Mouse (Mus musculus) liver, embryonic 13.5 days (tissue): ENCODE results near the gene Trpm1. TPM values are rescaled to one million over a fixed set of nuclear protein-coding genes. Genes with fewer than 3 reads are reported as not detected.

ENCODE experiments used
- ATAC-seq: fragments of 200-750 bp; cut with Nextera tagmentation; 2 replicates; pipeline ENCODE4 v1.8.0; 2017; ENCODE audit warnings: low read depth, mild to moderate bottlenecking, moderate number of reproducible peaks, moderate library complexity
- DNase-seq: peaks from one replicate; pipeline ENCODE4 v3.0.0; 2022
- H3K27ac ChIP-seq: fragments of 300-500 bp; sonication (generic); 2 replicates; pipeline ENCODE4 v1.5.1; 2015; ENCODE audit warnings: moderate library complexity, mild to moderate bottlenecking, inconsistent platforms
- H3K27me3 ChIP-seq: fragments of 300-500 bp; sonication (generic); 2 replicates; pipeline ENCODE4 v1.6.1; 2015; ENCODE audit warnings: mild to moderate bottlenecking, inconsistent platforms
- H3K36me3 ChIP-seq: fragments of 300-500 bp; sonication (generic); 2 replicates; pipeline ENCODE4 v1.6.1; 2015; ENCODE audit warnings: mild to moderate bottlenecking, inconsistent platforms
- H3K4me1 ChIP-seq: fragments of 300-500 bp; sonication (generic); replicated peaks from 2 replicates; pipeline ENCODE4 v1.6.1; 2015; ENCODE audit warnings: inconsistent platforms
- H3K4me2 ChIP-seq: fragments of 300-500 bp; sonication (generic); 2 replicates; pipeline ENCODE4 v1.6.1; 2015; ENCODE audit warnings: inconsistent platforms, mild to moderate bottlenecking, moderate library complexity
- H3K4me3 ChIP-seq: fragments of 300-500 bp; sonication (generic); replicated peaks from 2 replicates; pipeline ENCODE4 v1.5.1; 2015; ENCODE audit warnings: mild to moderate bottlenecking, inconsistent platforms
- H3K9ac ChIP-seq: fragments of 300-500 bp; sonication (generic); 2 replicates; pipeline ENCODE4 v1.6.1; 2015; ENCODE audit warnings: mild to moderate bottlenecking, inconsistent platforms
- H3K9me3 ChIP-seq: fragments of 300-500 bp; sonication (generic); replicated peaks from 2 replicates; pipeline ENCODE4 v1.6.1; 2016; ENCODE audit warnings: inconsistent platforms
- WGBS: fragments of 180-500 bp; shearing (Covaris S2); methylation state at CpG from one replicate; pipeline ENCODE4 v1.1.7; 2015; ENCODE audit not compliant: insufficient replicate concordance; 5-methylcytosine and 5-hydroxymethylcytosine counted together
- polyA plus RNA-seq: library from polyadenylated mRNA; unstranded; fragments of >200 nt; fragmentation: Nextera tagmentation; extraction: Ambion mirVana; gene quantifications from 2 replicates; pipeline ENCODE4 v1.2.1, GENCODE M21; 2015

The Trpm1 gene
- polyA plus RNA-seq, 1 experiment from 2014 or later: not detected

DNA sequence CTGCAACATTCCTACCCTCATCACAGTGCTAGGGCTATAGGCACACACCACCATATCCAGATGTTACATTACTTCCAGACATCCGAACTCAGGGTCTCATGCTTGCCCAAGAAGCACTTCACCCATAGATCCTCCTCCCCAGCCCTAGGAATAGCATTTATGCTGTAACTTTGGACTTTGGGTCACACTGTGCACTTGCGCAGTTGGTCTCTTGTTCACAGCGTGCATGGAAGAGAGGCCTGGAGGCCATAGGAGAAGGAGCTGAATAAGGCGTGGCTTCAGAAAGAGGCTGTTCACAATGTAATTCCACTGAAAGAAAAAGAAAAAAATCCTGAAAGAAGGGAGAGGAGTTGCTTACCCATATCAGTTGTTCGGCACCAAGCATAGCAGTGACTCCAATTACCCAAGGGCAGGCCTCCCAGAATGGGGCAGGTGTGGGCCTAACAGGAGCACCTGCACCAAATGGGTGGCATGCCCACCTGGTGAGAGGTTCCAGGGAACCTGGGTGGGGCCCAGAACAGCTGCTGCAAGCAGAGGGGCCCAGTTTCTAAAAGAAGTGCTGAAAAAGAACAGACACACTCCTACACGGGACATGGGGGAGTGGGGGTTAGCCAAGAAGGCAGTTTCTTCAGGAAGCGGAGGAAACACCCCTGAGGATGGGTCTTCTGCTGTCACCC lies 84.9 kb downstream of the Trpm1 start:
- no peaks in the 10 kb centered on the region for H3K4me1 ChIP-seq
- 72% methylated on average over 7 of the region's 7 CpGs for WGBS
- H3K27me3 ChIP-seq: no peaks in the 10 kb centered on the region
- ATAC-seq: no peak
- H3K9ac ChIP-seq: no peak overlapping the region
- H3K27ac ChIP-seq: no peak overlapping the region
- DNase-seq: no peak
- no peak overlapping the region for H3K4me2 ChIP-seq
- no peaks in the 10 kb centered on the region for H3K36me3 ChIP-seq
- no peak overlapping the region for H3K4me3 ChIP-seq
- H3K9me3 ChIP-seq: no peaks in the 10 kb centered on the region

DNA sequence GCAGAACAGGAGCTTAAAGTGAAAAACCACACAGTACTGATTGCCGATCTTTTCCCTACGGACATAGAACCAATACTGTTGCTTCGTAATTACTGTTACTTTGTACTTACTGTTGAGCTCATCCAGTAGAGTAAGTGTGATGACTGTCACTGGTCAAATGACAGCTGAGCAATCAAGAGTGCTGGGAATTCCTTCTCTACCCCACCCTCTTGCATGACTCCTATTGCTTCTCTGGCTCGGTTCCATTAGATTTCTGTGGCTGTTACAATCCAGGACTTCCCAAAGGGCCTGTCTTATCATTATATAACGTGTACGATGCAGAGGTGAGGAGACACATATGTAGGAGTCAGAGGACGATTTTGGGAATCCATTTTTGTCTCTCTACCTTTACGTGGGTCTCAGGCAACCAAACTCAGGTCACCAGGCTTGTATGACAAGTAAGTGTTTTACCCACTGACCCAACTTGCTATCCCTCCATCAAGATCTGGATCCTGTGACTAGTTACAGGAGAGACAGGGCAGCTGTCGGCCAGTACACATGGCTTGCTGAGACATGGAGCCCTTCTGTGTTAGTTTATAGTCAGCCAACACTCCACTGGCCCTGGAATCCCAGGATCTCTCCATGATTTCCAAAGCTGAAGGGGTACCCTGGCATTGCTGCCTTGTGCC lies 85.6 kb downstream of the Trpm1 start:
- Histone ChIP-seq H3K27ac (no peak overlapping the region), H3K36me3 (no peaks in the 10 kb centered on the region), H3K4me1 (no peaks in the 10 kb centered on the region), H3K9ac (no peak overlapping the region), H3K4me3 (no peak overlapping the region), H3K27me3 (no peaks in the 10 kb centered on the region), H3K4me2 (no peak overlapping the region), H3K9me3 (no peaks in the 10 kb centered on the region)
- 62% methylated on average over 9 of the region's 9 CpGs for WGBS
- ATAC-seq: no peak
- no peak for DNase-seq

DNA sequence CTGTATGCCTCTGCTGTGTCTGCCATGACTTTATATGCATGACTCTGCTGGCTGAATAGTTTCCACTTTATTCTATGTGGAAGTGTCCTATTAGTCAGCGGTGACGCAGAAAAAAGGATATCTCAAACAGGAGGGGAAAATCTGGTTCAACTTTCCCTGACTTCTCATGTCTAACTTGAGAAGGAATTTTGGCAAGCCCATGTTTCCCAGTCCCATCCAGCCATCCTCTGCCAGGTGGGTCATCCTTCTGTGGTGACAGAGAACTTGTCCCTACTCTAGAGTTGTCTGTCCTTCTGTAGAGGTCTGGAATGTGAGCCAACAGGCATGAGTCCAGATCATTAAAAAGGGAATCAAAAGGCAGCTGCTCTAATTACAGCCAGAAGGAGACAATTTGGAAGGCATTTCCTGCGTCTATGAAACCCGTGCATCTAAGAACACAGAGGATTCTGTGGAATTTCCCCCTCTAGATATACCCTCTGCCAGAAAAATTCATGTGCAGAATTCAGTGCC lies 86.2 kb downstream of the Trpm1 start:
- no peaks in the 10 kb centered on the region for H3K36me3 ChIP-seq
- no peaks in the 10 kb centered on the region for H3K27me3 ChIP-seq
- no peak overlapping the region for H3K9ac ChIP-seq
- H3K4me3 ChIP-seq: no peak overlapping the region
- H3K27ac ChIP-seq: no peak overlapping the region
- DNase-seq (no peak), ATAC-seq (no peak)
- no peaks in the 10 kb centered on the region for H3K9me3 ChIP-seq
- no peak overlapping the region for H3K4me2 ChIP-seq
- WGBS: 69% methylated on average over 4 of the region's 4 CpGs
- no peaks in the 10 kb centered on the region for H3K4me1 ChIP-seq

DNA sequence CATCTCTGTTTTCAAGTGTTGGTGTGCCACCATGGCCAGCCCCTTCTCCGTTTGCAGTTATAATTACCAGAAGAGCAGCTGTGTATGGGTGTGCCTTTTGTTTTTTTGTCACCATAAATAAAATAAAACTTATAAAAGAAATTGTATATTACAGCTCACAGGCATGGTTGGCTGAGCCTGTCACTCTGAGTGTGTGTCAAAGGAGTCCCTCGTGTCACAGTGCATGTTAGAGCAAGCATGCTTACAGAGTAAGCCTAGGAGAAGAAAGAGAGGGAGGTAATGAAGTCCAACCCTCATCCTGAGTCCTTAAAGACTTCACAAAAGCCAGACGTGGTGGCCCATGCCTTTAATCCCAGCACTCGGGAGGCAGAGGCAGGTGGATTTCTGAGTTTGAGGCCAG lies 88.8 kb downstream of the Trpm1 start:
- H3K27ac ChIP-seq: no peak overlapping the region
- H3K36me3 ChIP-seq: no peaks in the 10 kb centered on the region
- no peak overlapping the region for H3K4me3 ChIP-seq
- 53% methylated on average over 4 of the region's 4 CpGs for WGBS
- no peak overlapping the region for H3K9ac ChIP-seq
- H3K9me3 ChIP-seq: no peaks in the 10 kb centered on the region
- ATAC-seq: no peak
- H3K4me1 ChIP-seq: no peaks in the 10 kb centered on the region
- no peak overlapping the region for H3K4me2 ChIP-seq
- DNase-seq: no peak
- H3K27me3 ChIP-seq: no peaks in the 10 kb centered on the region

DNA sequence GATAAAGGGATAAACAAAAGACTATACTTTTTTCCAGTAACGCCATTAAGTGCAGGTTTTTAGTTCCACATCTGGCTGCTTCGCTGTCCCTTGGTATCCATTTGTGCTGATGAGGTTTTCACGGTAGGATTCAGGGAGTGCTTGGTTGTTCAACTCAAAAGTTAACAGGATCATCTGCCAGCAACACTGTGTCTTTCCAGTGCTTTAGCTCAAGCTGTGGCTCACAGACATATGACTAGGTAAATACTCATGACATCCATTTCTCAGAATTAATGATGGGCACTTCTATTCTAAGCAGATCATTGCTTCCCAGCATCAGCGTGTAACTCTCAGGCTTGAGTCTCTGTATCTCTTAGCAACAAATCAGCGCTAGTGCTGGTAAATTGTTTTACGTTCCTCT lies 90.7 kb downstream of the Trpm1 start:
- Histone ChIP-seq H3K27me3 (no peaks in the 10 kb centered on the region), H3K4me3 (no peak overlapping the region), H3K27ac (no peak overlapping the region), H3K4me1 (no peaks in the 10 kb centered on the region), H3K4me2 (no peak overlapping the region), H3K9me3 (no peaks in the 10 kb centered on the region), H3K36me3 (no peaks in the 10 kb centered on the region), H3K9ac (no peak overlapping the region)
- DNase-seq: no peak
- 72% methylated on average over 6 of the region's 6 CpGs for WGBS
- no peak for ATAC-seq

DNA sequence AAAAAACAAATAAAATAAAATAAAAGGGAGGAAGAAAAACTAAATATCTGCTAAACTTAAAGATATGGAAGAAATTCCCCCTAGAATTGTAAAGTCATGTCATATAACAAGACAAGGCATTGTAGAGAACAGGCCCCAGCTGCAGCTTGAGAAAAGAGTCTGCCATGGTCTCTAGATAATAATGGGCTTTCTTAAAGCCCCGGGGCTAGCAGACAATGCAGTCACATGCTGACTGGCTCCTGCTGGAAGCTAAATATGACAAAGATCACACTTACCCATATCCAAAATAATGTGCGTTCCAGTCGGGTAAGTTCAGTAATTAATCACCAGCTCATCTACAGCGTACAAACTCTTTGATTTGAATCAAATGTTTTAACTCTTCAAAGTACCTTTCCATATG lies 93.1 kb downstream of the Trpm1 start:
- H3K9me3 ChIP-seq: no peaks in the 10 kb centered on the region
- no peak overlapping the region for H3K4me3 ChIP-seq
- H3K4me2 ChIP-seq: no peak overlapping the region
- H3K27ac ChIP-seq: no peak overlapping the region
- 71% methylated on average over 4 of the region's 4 CpGs for WGBS
- no peak for DNase-seq
- no peaks in the 10 kb centered on the region for H3K27me3 ChIP-seq
- no peak overlapping the region for H3K9ac ChIP-seq
- ATAC-seq: no peak
- H3K36me3 ChIP-seq: no peaks in the 10 kb centered on the region
- H3K4me1 ChIP-seq: no peaks in the 10 kb centered on the region

DNA sequence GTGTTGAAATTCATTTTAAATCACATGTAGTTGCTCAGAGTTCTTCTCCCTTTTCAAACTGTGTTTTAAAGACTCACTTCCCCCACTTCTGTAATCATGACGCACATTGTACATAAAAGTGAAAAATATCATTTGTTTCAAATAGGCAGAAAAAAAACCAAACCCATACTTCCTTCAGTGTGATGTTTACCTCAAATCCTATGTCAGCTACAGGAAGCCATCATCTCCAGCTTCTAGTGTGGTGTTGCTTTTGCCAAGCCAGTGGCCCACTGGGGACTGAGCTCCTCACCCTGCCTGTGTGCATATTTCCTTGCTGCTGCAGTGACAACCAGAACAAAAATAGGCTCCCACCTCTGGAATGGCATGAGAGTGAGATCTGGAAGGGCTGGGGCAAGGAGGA lies 94.7 kb downstream of the Trpm1 start:
- no peak for DNase-seq
- Histone ChIP-seq H3K36me3 (no peaks in the 10 kb centered on the region), H3K27ac (no peak overlapping the region), H3K9ac (no peak overlapping the region), H3K4me3 (no peak overlapping the region), H3K4me2 (no peak overlapping the region), H3K4me1 (no peaks in the 10 kb centered on the region), H3K27me3 (no peaks in the 10 kb centered on the region), H3K9me3 (no peaks in the 10 kb centered on the region)
- 48% methylated on average over 1 of the region's 1 CpGs for WGBS
- ATAC-seq: no peak

DNA sequence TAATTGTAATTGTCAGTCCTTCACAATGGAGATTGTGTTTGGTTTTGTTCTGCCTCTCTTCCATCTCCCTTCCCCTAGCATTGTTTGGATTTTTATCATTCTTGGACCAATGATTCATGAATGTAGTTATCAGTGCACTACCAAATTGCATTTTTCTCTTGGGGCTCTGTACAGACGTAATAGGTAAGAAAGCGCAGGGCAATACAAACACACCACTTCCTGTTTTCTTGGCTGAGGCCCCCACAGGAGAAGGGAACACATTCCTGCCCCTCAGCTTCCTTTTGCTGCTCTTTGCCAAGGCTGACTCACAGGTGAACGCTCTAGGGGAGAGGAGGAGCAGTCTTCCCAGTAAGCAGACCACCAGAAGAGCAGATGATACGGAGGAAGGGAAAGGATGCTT lies 96.1 kb downstream of the Trpm1 start:
- no peaks in the 10 kb centered on the region for H3K27me3 ChIP-seq
- no peak overlapping the region for H3K4me2 ChIP-seq
- H3K4me3 ChIP-seq: no peak overlapping the region
- no peak overlapping the region for H3K9ac ChIP-seq
- 25% methylated on average over 4 of the region's 4 CpGs for WGBS
- no peak overlapping the region for H3K27ac ChIP-seq
- no peaks in the 10 kb centered on the region for H3K4me1 ChIP-seq
- ATAC-seq (no peak), DNase-seq (no peak)
- H3K9me3 ChIP-seq: no peaks in the 10 kb centered on the region
- no peaks in the 10 kb centered on the region for H3K36me3 ChIP-seq

DNA sequence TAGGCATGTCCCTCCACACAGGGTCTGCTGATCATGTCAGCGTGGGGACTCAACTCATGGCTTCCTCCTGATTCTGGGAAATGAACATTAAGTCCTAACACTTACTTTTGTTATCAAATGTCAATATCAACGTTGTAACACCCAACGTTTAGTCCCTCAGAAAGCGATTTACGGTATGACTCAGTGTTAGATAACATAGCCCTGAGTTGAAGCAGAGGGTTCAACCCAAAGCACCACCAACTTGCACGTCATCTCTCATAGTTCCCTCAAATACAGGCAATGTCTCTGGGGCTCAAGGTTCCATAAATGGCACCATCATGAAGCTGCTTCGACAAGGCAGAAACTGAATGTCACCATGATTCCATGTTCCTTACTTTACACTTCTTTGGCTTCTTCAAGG lies 96.8 kb downstream of the Trpm1 start:
- H3K9ac ChIP-seq: no peak overlapping the region
- DNase-seq (no peak), ATAC-seq (no peak)
- no peaks in the 10 kb centered on the region for H3K4me1 ChIP-seq
- H3K4me3 ChIP-seq: no peak overlapping the region
- no peaks in the 10 kb centered on the region for H3K27me3 ChIP-seq
- no peak overlapping the region for H3K4me2 ChIP-seq
- H3K9me3 ChIP-seq: no peaks in the 10 kb centered on the region
- H3K27ac ChIP-seq: no peak overlapping the region
- H3K36me3 ChIP-seq: no peaks in the 10 kb centered on the region
- WGBS: 69% methylated on average over 7 of the region's 7 CpGs

DNA sequence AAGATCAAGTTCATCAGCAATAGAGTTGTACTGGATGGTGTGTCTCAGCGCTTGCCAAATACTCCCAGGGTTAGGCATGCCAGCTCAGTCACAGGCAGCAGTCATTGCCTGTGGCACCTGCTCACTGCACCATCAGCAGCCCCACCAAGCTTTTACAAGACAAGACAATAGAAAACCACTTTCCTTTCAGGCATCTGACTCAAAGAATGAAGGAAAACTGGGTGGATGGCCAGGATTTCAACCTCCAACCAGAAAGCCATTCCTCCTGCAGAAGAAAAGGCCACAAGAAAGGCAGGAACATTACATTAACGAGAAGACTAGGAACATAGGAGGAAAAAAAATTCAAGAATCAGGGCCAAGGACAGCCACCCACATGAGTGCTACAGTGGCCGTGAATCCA lies 100.1 kb downstream of the Trpm1 start:
- H3K27me3 ChIP-seq: no peaks in the 10 kb centered on the region
- no peak overlapping the region for H3K4me2 ChIP-seq
- H3K9me3 ChIP-seq: no peaks in the 10 kb centered on the region
- H3K4me1 ChIP-seq: no peaks in the 10 kb centered on the region
- no peak for DNase-seq
- no peak for ATAC-seq
- no peak overlapping the region for H3K9ac ChIP-seq
- H3K36me3 ChIP-seq: no peaks in the 10 kb centered on the region
- WGBS: 66% methylated on average over 3 of the region's 3 CpGs
- H3K27ac ChIP-seq: no peak overlapping the region
- H3K4me3 ChIP-seq: no peak overlapping the region

DNA sequence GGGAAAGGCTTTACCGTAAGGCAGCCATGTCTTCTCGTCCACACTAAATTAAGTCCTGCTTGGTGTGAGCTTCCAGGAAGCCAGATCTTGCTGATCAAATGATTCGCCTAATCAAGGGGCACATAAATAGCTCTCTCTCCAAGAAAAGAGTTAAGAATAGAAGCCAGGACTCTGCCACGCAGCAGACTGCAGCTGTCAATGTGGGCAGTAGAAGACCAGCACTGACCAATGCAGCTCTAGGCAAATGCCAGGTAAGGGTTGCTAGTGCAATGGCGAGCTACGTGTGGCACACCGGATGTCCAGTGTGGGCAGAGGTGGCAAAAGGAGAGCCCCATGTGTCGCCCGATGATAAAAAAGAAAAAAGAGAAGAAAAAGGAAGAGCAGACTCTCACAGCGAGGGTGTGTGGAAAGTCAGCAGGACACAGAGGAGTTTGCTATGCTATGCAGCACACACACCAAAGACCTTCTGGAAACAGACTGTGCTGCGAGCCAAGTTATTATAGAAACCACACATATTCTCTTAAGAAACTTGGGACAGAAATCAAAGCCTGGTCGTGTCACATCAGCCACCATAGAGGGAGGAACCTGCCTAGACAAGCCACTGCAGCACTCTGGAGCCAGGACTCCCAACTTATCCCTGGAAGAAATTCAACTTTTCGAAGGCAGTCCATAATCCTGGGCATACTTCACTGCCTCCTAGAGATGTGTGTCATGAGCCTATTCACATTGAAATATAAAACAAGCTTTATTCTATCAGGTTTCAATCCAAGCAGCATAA lies 112.1 kb downstream of the Trpm1 start:
- Histone ChIP-seq H3K4me3 (no peak overlapping the region), H3K4me2 (no peak overlapping the region), H3K4me1 (no peaks in the 10 kb centered on the region), H3K9me3 (peaks cover 4% of the 10 kb centered on the region; the same call in 1 of the 2 replicates), H3K9ac (no peak overlapping the region), H3K36me3 (no peaks in the 10 kb centered on the region), H3K27me3 (peaks cover 21% of the 10 kb centered on the region), H3K27ac (no peak overlapping the region)
- ATAC-seq (no peak), DNase-seq (no peak)
- WGBS: 63% methylated on average over 13 of the region's 13 CpGs
